Comparison of ENCODE assay signal across 25 mouse cellular contexts in the genomic region with DNA sequence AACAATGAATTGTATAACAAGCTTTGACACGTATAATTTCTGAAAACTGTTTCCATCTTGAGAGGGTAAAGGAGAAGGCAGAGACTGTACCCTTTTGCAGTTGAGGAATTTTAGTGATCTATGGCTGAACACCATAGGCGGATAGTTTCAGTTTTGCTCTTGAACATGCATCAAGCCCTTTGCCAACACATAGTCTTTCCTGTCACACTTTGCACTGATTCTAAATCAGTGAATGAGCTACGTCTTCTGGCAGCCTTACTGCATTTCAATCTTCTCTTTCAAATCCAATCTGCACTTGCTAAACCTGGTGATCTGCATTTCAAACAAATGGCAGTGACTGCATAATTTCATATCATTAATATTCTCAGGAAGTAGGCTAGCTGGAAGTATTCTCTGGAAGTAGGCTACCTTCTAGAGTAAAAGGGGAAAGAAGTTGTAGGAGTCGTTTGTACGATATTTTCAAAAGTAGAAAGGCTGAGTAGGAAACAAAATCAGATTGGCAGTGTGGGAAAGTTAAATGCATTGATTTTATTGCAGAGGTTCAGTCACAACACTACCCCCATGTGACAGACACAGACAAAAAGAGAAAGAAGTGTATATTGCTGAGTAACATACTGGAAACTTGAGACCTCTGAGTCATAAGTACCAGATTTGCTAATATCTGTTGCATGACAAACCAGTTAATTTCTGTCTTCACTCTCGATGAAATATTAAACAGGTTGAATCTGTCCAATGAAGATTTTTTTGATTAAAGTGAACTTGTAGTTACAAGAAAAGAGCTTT.
DNase-seq lines count a peak whose midpoint lies in the region; ATAC-seq and TF ChIP-seq lines count a peak whose summit lies in the region.
"Had no signal": no experiment of that assay in that cellular context is flagged by ENCODE, and none has a peak within 500 bp of the region (broad histone marks: within the 10 kb centered on the region; RNA-seq: fewer than 3 reads in every experiment).

No protein-coding gene starts in this region.

- WGBS in forebrain, embryonic 13.5 days, result 62% methylated on average over 6 of the region's 6 CpGs
- 91% methylated on average over 6 of the region's 6 CpGs for WGBS in forebrain, embryonic 10.5 days
- WGBS in lung, adult 2 months, result 74% methylated on average over 6 of the region's 6 CpGs

- TF ChIP-seq CTCF in lung, adult 2 months (IDR thresholded peaks at IDR 0.05; ENCODE audit: insufficient read depth, low read length), result no peak

- H3K4me2 ChIP-seq in forebrain, embryonic 13.5 days, result no peak overlapping the region
- H3K4me2 ChIP-seq in myocyte (ENCODE audit: low read depth), result peak overlapping the region; percentile 40
- H3K4me2 ChIP-seq: heart, embryonic 15.5 days; hindbrain, embryonic 13.5 days; limb, embryonic 12.5 days; liver, embryonic 11.5 days; midbrain, embryonic 11.5 days; neural tube, embryonic 12.5 days had no signal

- H3ac ChIP-seq in myocyte (ENCODE audit: control insufficient read depth, insufficient read length), result no peak overlapping the region

- no peak overlapping the region for H3K27ac ChIP-seq in forebrain, embryonic 13.5 days
- H3K27ac ChIP-seq in forebrain, embryonic 10.5 days, result no peak overlapping the region
- H3K27ac ChIP-seq: heart, embryonic 15.5 days; hindbrain, embryonic 13.5 days; limb, embryonic 12.5 days; neural tube, embryonic 12.5 days had no signal

- H3K79me2 ChIP-seq in myocyte (ENCODE audit: control insufficient read depth, insufficient read depth), result no peaks in the 10 kb centered on the region

- H3K9me3 ChIP-seq in forebrain, embryonic 13.5 days (replicated peaks), result no peaks in the 10 kb centered on the region
- H3K9me3 ChIP-seq in forebrain, embryonic 10.5 days, result no peaks in the 10 kb centered on the region
- H3K9me3 ChIP-seq: heart, embryonic 15.5 days; hindbrain, embryonic 13.5 days; limb, embryonic 12.5 days; neural tube, embryonic 12.5 days had no signal

- H3K36me3 ChIP-seq in forebrain, embryonic 13.5 days (ENCODE audit: poor library complexity, severe bottlenecking), result no peaks in the 10 kb centered on the region
- no peaks in the 10 kb centered on the region for H3K36me3 ChIP-seq in forebrain, embryonic 10.5 days (replicated peaks)
- no peaks in the 10 kb centered on the region for H3K36me3 ChIP-seq in myocyte (ENCODE audit: control insufficient read depth, insufficient read depth)
- H3K36me3 ChIP-seq: heart, embryonic 15.5 days; hindbrain, embryonic 13.5 days; limb, embryonic 12.5 days; neural tube, embryonic 12.5 days had no signal

- no peaks in the 10 kb centered on the region for H3K27me3 ChIP-seq in forebrain, embryonic 13.5 days
- H3K27me3 ChIP-seq in forebrain, embryonic 10.5 days (ENCODE audit: poor library complexity, severe bottlenecking), result no peaks in the 10 kb centered on the region
- H3K27me3 ChIP-seq in myocyte (ENCODE audit: control insufficient read depth, insufficient read depth, insufficient read length), result no peaks in the 10 kb centered on the region
- H3K27me3 ChIP-seq: heart, embryonic 15.5 days; hindbrain, embryonic 13.5 days; limb, embryonic 12.5 days; neural tube, embryonic 12.5 days had no signal

- H3K9ac ChIP-seq in forebrain, embryonic 13.5 days, result no peak overlapping the region
- H3K9ac ChIP-seq: heart, embryonic 15.5 days; hindbrain, embryonic 13.5 days; limb, embryonic 12.5 days; liver, postnatal 0 days; neural tube, embryonic 12.5 days had no signal

- H3K4me3 ChIP-seq in forebrain, embryonic 13.5 days, result no peak overlapping the region
- H3K4me3 ChIP-seq in forebrain, embryonic 10.5 days, result no peak overlapping the region
- H3K4me3 ChIP-seq in myocyte, result no peak overlapping the region
- H3K4me3 ChIP-seq in lung, adult 2 months (replicated peaks; ENCODE audit: extremely low read depth, low read depth, low read length), result no peak overlapping the region
- H3K4me3 ChIP-seq: heart, embryonic 15.5 days; hindbrain, embryonic 13.5 days; limb, embryonic 12.5 days; neural tube, embryonic 12.5 days had no signal

- no peak for DNase-seq in forebrain, embryonic 10.5 days (ENCODE audit: extremely low spot score, low spot score)
- peak; percentile 1 for DNase-seq in left cerebral cortex, adult 11 months (ENCODE audit: low spot score)
- DNase-seq in left cerebral cortex, adult 9 months (ENCODE audit: low spot score in 2 of 2), result no peak
- peak; percentile 23 for DNase-seq in brain, adult 2 months (ENCODE audit: low read depth, low spot score)
- DNase-seq in retina, postnatal 1 day, result no peak
- DNase-seq in lung, adult 2 months, result no peak
- DNase-seq: adrenal gland, postnatal 14 days; cerebellum, adult 11 months; cerebellum, adult 9-11 months; gastrocnemius, postnatal 10 days; heart, adult 11 months; heart, postnatal 36 days; kidney, adult 11 months; kidney, postnatal 4 days; liver, postnatal 0 days; lung, postnatal 10 days; thymus, postnatal 14 days had no signal

- peak; percentile 85; the same call in 1 of the 2 replicates for ATAC-seq in forebrain, embryonic 13.5 days
- ATAC-seq: liver, postnatal 0 days had no signal

- H3K4me1 ChIP-seq in forebrain, embryonic 13.5 days, result no peaks in the 10 kb centered on the region
- H3K4me1 ChIP-seq in forebrain, embryonic 10.5 days, result no peaks in the 10 kb centered on the region
- no peaks in the 10 kb centered on the region for H3K4me1 ChIP-seq in lung, adult 2 months (ENCODE audit: control insufficient read depth, insufficient read depth, low read length)
- H3K4me1 ChIP-seq: heart, embryonic 15.5 days; hindbrain, embryonic 13.5 days; limb, embryonic 12.5 days; neural tube, embryonic 12.5 days had no signal

- no peak for TF ChIP-seq POLR2A in myocyte (IDR thresholded peaks at IDR 0.05; ENCODE audit: insufficient read length, low read depth)
- no peak for TF ChIP-seq POLR2A in lung, adult 2 months (IDR thresholded peaks at IDR 0.05; ENCODE audit: borderline replicate concordance, extremely low read depth, low read depth, low read length)

TF ChIP-seq in myocyte, 11 proteins besides CTCF, POLR2A, EP300 and RAD21:
- TF ChIP-seq CEBPB (IDR thresholded peaks at IDR 0.05; ENCODE audit: insufficient read depth, poor library complexity, severe bottlenecking) (no peak), MYOG (IDR thresholded peaks at IDR 0.05; ENCODE audit: control insufficient read depth in 1 of 3, insufficient read depth in 1 of 3, insufficient read length in 2 of 3, low read depth in 2 of 3) (no peak), USF1 (IDR thresholded peaks at IDR 0.05; ENCODE audit: low read depth) (peak; percentile 35), POLR2AphosphoS2 (IDR thresholded peaks at IDR 0.05; ENCODE audit: insufficient read length, low read depth) (no peak), MYOD1 (IDR thresholded peaks at IDR 0.05; ENCODE audit: control insufficient read depth in 1 of 3, insufficient read length in 2 of 3, low read depth in 2 of 3) (no peak), E2F4 (IDR thresholded peaks at IDR 0.05; ENCODE audit: insufficient read depth) (no peak)

Comparison
In these comparisons a context has a peak if more than half of its experiments do, and no peak if none do; other contexts are left out.
1. DNase-seq: peak in left cerebral cortex, adult 11 months (single experiment) and brain, adult 2 months (single experiment); none in forebrain, embryonic 10.5 days (single experiment), left cerebral cortex, adult 9 months (0 of 2), retina, postnatal 1 day (single experiment) and lung, adult 2 months (single experiment).